Mouse (Mus musculus): ENCODE measurements around the gene Rnf34.

Gene Rnf34

DNA sequence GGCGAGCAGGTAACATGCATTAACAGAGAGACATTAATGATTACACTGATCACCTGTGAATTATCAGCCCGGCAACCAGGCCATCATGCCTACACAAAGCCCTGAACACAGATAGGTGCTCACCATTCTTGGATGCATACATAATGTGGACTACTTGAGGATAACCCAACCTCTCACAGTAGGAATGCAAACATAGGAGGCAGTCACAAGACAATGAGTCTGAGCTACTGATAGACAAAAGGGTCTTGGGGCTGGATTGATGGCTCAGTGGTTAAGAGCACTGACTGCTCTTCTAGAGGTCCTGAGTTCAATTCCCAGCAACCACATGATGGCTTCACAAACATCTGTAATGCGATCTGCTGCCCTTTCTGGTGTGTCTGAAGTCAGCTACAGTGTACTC, 22.8 kb downstream of the Rnf34 start:
- no peak for DNase-seq (ENCODE audit: low read depth)

DNA sequence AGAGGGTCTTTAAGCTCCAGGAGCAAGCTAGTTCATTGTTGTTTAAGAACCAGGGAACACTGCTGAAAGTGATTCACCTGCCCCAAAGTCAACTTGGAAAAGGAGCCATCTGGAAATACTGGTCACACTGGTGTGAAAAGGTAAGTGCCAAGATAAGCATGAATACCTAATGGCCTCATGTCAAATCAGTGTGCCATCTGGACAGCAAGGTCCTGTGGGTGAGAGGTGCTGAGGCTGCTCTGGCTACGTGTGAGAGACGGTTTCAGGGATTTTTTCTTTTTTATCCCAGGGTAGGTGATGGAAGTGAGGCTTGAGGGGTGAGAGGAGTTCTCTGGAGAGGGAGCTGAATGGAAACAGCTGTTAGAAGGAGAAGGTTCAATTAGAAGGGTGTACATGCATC, 23.7 kb downstream of the Rnf34 start:
- no peak for DNase-seq (ENCODE audit: low read depth)

DNA sequence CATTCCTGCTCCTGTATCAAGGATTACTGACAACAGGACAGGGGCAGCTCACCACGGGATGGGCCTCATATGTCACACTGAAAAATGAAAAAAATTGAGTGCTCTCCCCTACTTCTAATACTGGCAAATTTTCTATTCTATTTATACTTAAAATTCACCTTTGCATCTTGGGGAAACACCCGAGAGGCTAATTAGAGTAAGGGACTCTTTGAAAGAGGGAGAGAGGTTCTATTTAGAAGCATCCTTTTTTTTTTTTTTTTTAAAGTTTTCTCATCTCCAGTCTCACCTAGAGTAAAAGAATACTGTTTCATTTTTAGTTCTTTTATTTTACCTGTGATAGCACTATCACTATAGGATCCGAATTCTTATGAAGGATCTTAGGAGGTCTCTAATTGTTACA, 24.5 kb downstream of the Rnf34 start:
- DNase-seq (ENCODE audit: low read depth) = no peak

DNA sequence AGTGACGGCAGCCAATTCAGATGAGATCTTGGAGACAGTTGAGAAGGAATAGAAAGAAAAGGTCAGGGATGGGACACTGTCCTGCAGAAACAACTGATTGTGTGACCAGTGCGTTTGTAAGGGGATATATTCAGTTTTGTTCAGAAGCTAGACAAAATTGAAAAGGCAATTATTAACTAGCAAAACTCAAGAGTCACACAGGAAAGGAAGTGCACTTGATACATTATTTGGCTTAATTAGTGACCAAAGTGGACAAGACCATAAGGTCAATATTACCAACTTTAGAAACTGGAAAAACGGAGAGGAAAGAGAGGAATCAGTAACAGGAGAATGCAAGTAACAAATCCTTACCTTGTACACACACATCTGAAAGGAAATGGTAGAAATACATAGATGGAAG, 26.8 kb downstream of the Rnf34 start:
- DNase-seq (ENCODE audit: low read depth) = no peak

GRCm38 (mm10) chr5:122880241-122880980, 30.6 kb downstream of the Rnf34 start:
- DNase-seq (ENCODE audit: low read depth) = no peak

- DNase-seq (ENCODE audit: low read depth) = peak; percentile 81
Measured at GRCm38 (mm10) chr5:122881313-122881712, 31.5 kb downstream of the Rnf34 start.

DNA sequence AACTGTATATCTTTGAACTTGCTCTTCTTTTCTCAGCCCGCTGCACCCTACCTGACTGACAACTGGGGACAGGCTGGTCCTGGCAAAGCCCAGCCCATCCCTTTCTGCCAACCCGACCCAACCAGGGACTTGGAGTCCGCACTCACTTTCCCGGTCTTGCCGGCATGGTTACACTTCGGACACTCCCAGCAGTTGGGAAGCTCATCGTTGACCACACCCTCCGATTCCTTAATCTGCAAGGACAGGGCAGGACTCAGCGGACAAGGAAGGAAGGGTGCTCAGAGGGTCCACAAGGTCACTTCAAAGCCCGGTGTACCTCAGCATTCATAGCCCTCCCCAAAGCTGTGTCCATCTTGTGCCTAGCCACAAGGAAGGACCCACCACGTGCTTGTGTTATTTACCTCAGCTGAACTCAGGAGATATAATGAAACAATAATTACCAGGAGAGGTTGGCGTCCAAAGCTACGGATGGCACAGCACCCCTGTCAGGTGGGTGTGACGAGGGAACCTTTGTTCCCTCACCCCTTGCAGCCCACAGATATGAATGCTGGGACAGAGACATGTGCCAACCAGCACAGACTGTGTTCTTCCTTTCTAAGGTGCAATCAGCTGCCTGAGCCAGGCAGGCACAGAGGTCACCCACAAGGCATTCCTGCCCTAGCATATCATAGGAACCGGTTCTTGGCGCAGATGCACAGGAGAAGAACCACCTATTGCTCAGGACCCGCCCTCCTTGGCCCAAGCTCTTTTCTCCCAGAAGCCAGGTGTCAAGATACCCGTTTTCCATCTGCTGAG, 32.6 kb downstream of the Rnf34 start:
- no peak for DNase-seq (ENCODE audit: low read depth)

GRCm38 (mm10) chr5:122883237-122883636, 33.4 kb downstream of the Rnf34 start:
- no peak for DNase-seq (ENCODE audit: low read depth)

- no peak for DNase-seq (ENCODE audit: low read depth)
Measured at GRCm38 (mm10) chr5:122883652-122884235, 33.9 kb downstream of the Rnf34 start.

DNA sequence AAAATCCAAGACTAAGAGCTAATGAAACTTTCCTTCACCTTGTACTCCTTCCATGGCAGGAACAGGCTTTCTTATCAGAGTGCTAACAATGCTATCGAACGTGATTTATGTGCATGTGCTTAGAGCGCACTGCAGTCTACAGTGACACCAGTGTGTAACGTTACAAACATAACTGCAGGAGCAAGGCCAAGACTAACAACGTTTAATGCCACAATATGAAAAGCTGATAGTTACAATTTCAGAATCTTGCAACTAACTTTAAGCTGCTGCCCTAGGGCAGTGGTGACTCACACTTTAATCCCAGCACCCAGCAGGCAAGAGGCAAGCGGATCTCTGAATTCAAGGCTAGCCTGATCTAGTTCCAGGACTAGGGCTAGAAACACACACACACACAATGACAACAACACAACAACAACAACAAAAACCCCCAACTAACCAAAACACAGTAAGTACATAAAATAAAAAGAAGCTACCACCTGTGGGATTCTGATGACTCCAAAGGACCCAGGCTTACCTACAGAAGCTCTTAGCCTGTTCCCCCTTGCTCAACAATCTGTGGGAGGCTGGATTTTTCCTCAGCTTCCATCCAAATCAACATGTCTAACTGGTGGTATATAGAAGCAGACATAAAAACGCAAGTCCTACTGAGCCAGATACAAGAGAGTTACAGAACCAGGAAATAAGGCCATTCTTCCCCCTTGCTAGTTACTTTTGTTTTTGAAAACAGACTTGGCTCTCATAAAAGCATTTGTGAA, 34.9 kb downstream of the Rnf34 start:
- DNase-seq (ENCODE audit: low read depth) = peak; percentile 77

DNA sequence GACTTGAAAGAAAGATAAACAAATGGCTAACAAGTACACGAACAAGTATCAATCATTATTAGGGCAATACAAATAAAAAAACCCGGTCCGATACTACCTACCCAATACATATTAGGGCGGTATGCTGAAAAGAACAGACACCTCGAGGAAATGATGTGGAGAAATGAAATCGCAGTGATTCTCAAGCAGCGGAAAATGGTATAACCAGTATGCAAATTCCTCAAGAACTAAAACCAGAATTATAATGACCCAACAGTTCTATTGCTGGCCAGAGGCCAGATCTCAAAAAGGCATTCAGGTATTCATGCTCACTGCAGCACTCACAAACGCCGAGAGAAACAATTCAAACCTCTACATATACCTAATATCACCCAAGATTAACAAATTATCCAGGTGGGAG, 37.2 kb downstream of the Rnf34 start:
- no peak for DNase-seq (ENCODE audit: low read depth)

DNA sequence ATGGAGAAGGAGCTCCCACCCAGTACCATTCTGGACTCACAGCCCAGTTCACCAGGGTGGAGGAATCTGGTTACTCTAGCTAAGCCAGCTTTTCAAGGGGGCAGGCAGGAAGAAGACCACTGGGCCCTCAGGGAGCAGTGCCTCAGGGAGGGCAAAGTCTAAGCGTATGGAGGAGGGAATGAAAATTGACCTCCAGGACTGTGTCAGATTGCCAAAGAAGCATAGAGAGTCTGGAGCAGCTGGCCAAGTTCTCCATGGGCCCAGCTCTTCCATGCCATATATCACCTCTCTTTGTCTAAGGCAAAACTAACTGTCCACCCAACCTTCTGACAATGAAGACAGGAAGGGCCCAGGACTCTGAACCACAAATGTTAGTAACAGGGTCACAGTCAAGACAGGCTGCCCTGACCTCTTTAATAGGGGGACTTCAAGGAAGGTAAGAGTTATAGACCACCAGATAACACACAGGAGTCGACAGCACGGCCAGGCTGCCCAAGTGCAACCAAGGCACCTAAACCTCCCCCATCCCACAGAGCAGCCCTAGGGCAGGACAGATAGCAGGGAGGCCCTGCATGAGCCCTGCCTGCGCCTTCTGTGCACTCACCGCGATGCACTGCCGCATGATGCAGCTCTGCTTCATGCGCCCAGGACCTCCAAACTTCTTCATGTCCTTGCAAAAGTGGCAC, 38.2 kb downstream of the Rnf34 start:
- DNase-seq (ENCODE audit: low read depth) = no peak

DNA sequence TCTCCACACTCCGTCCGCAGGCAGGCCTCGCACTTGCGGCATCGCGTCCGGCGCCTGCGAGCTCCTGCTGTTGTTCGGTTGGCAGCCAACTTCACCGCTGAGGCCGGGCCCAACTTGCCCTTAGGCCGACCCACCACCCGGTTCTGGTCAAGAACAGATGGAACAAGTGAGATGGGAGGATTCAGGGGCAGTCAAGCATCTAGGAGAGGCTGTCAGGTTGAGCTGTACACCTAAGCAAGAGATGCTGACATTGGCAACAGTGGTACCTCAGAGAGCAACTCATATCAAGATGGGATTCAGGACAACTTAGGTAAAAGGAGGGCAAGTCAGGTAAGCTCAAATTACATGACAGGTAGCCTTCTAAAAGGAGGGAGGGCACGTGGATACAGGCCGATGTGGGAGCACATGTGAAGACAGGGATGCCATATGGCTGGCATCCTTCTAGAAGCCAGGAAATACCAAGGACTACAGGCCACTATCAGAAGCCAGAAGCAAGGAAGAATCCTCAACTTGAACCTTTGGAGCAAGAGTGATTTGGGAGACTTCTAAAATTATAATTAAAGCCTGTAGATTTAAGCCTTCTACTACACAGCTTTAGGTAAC, 38.9 kb downstream of the Rnf34 start:
- no peak for DNase-seq (ENCODE audit: low read depth)

DNA sequence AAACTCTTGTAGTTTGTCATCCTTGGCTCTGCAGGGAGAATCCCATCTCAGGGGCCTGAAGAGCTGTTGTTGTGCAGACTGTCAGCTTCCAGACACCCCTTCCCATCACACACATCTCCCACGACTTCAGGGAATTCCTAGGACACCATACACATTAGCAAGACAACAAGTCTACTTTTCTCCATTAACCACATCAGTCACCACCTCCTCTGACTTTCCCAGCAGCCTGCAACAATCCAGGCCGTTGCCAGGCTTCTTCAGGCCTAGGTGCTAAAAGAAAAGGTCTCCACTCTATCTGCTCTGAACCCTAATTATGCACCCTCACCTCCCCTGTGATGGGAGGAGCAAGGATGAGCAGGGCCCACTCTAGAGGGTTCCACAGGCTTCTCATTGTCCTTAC, 40.5 kb downstream of the Rnf34 start:
- no peak for DNase-seq (ENCODE audit: low read depth)

DNA sequence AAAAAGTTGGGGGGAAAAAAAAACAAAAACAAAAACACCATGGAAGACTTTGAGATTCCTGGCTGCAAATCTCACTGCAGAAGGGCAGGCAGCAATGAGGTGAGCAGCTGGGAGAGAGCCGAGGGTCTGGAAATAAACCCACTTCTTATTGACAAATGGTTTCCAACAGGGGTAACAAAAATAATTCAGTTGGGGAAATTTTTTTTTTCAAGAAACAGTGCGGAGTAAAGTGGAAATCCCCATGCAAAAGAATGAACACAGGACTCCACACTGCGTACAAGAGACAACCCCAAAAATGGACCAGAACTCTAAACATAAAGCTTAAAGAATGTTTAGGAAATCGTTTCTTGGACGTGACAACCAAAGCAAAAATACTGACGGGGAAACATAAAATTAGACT, 43.4 kb downstream of the Rnf34 start:
- no peak for DNase-seq (ENCODE audit: low read depth)

GRCm38 (mm10) chr5:122894007-122894637, 44.3 kb downstream of the Rnf34 start:
- DNase-seq (ENCODE audit: low read depth) = peak; percentile 68

- no peak for DNase-seq (ENCODE audit: low read depth)
Measured at GRCm38 (mm10) chr5:122894821-122895220, 45.0 kb downstream of the Rnf34 start.

- DNase-seq (ENCODE audit: low read depth) = no peak
Measured at GRCm38 (mm10) chr5:122898153-122898552, 48.3 kb downstream of the Rnf34 start.

DNA sequence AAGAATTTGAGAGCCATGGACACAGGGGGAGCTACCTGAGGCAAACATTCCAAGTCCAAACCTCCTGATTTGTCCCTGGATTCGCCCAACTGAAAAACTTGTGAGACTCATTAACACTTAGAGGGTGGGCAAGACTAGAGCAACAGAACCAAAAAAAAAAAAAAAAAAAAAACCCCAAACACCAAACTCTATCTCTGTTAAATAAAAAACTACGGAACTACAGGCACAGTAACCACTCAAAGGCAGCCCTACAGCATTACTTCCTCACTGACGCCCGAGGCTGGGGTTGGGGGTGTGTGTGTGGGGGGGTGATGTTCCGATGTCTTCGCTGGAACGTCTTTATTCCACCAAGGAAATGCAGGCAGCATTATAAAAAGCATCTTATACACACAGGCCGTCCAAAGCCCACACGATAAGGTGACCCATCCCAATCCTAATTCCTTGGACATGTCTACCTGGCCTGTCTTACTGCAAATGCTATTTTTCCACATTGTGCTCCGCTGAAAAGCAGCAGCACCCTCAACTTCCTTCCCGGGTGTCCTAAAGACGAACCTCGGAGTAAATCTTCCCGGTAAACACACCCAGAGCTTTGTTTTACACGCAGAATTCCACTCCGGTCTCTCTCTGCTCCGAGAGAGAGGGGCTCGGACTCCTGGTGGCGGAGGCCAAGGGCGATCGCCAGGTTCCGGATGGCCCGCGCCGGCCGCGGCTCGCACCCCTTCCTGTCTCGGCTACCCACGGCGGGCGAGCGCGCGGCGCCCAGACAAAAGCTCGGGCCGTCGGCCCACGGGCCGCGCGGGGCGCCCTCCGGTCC, 49.3 kb downstream of the Rnf34 start:
- DNase-seq (ENCODE audit: low read depth) = peak; percentile 49

Data from NIH3T3 (cell line).